Mouse (Mus musculus) frontal cortex, adult 2 months (tissue): Measurements from ENCODE around the gene Cfap45. TPM values are rescaled to one million over a fixed set of nuclear protein-coding genes. Genes with fewer than 3 reads are reported as not detected.

Experiments
- polyA plus RNA-seq: library from polyadenylated mRNA; depleted of rRNA; stranded (reverse); fragments of >200 nt; gene quantifications from 2 replicates; pipeline ENCODE4 v1.2.3, GENCODE M21; 2012; rRNA removed

The Cfap45 gene
- polyA plus RNA-seq, 1 experiment, result 4.5 TPM

Other genes starting within 250 kb of the Cfap45 start
- 495 and 562 TPM in 2 replicates for gene Atp1a2, start 222.7 kb upstream of the Cfap45 start, polyA plus RNA-seq
- gene Kcnj9, start 191.5 kb upstream of the Cfap45 start, polyA plus RNA-seq, result 102 and 111 TPM in 2 replicates
- 112 and 122 TPM in 2 replicates for gene Kcnj10, start 179.6 kb upstream of the Cfap45 start, polyA plus RNA-seq
- gene Pigm, start 144.3 kb upstream of the Cfap45 start, polyA plus RNA-seq, result 6.6 and 7.2 TPM in 2 replicates
- 1.1 and 1.8 TPM in 2 replicates for gene Slamf9, start 45.4 kb upstream of the Cfap45 start, polyA plus RNA-seq
- 13.3 and 16.3 TPM in 2 replicates for gene Igsf9, start 39.0 kb upstream of the Cfap45 start, polyA plus RNA-seq
- gene Tagln2, start 20.8 kb upstream of the Cfap45 start, polyA plus RNA-seq, result 19.1 and 19.9 TPM in 2 replicates
- 0.90 and 0.97 TPM in 2 replicates for gene Vsig8, start 35.1 kb downstream of the Cfap45 start, polyA plus RNA-seq
- gene Slamf8, start 69.8 kb downstream of the Cfap45 start, polyA plus RNA-seq, result 0.28 and 0.44 TPM in 2 replicates
- 0.06 and 0.13 TPM in 2 replicates for gene Fcrl6, start 81.8 kb downstream of the Cfap45 start, polyA plus RNA-seq
- gene Dusp23, start 112.2 kb downstream of the Cfap45 start, polyA plus RNA-seq, result 14.7 and 15.8 TPM in 2 replicates
- gene Crp, start 177.3 kb downstream of the Cfap45 start, polyA plus RNA-seq, result not detected in 2 replicates